18 mouse cellular contexts compared by ENCODE assay signal in the genomic region with DNA sequence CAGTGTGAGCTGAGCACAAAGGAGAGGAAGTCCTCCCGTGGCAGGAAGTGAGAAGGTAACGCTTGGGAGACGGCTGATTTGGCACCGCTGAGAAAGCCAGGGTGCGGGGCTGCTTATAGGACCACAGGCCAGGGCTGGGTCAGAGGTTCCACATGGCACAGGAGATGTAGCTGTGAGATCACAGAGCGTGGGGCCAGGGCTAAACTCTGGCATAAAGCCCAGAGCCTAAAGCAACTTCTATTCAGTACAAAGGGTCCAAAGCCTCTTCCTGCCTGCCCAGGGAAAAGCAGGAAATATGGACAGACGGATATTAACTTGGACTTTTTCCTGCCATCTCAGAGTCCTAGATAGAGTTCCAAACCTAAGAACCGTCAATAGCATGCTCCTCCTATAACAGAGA.
DNase-seq lines count a peak whose midpoint lies in the region; ATAC-seq and TF ChIP-seq lines count a peak whose summit lies in the region.
"Had no signal": no experiment of that assay in that cellular context is flagged by ENCODE, and none has a peak within 500 bp of the region (broad histone marks: within the 10 kb centered on the region; RNA-seq: fewer than 3 reads in every experiment).

No protein-coding gene starts in this region.

- WGBS in cerebellum, adult 2 months, result 30% methylated on average over 8 of the region's 8 CpGs
- WGBS in heart, postnatal 0 days, result 22% methylated on average over 8 of the region's 8 CpGs
- 74% methylated on average over 8 of the region's 8 CpGs for WGBS in neural tube, embryonic 15.5 days
- 50% methylated on average over 8 of the region's 8 CpGs for whole genome bisulfite sequencing in stomach, postnatal 0 days

- H3K27ac ChIP-seq in cerebellum, adult 2 months (ENCODE audit: insufficient read depth, low read length), result peak overlapping the region; percentile 38; the same call in 1 of the 2 replicates
- peak overlapping the region; percentile 61 for H3K27ac ChIP-seq in heart, postnatal 0 days (ENCODE audit: low read depth)
- 0 out of 2 replicates have a peak overlapping the region, but pooled peaks have one; percentile 4 for H3K27ac ChIP-seq in neural tube, embryonic 15.5 days (replicated peaks)
- H3K27ac ChIP-seq in stomach, postnatal 0 days (replicated peaks), result peak overlapping the region; percentile 80
- H3K27ac ChIP-seq: liver, embryonic 12.5 days; neural tube, embryonic 12.5 days had no signal

- TF ChIP-seq EP300 in heart, postnatal 0 days (IDR thresholded peaks at IDR 0.05; ENCODE audit: low read depth), result no peak
- no peak for TF ChIP-seq EP300 in stomach, postnatal 0 days (optimal IDR thresholded peaks at IDR 0.05)

- H3K4me3 ChIP-seq in cerebellum, adult 2 months (replicated peaks; ENCODE audit: insufficient read depth, low read depth, low read length), result no peak overlapping the region
- H3K4me3 ChIP-seq in heart, postnatal 0 days (ENCODE audit: low read depth, low read length), result no peak overlapping the region
- H3K4me3 ChIP-seq in neural tube, embryonic 15.5 days (replicated peaks), result no peak overlapping the region
- no peak overlapping the region for H3K4me3 ChIP-seq in stomach, postnatal 0 days (ENCODE audit: low read depth, low read length)
- H3K4me3 ChIP-seq: liver, embryonic 12.5 days; neural tube, embryonic 12.5 days had no signal

- no peak for DNase-seq in cerebellum, adult 2 months
- DNase-seq in cerebellum, adult 9-11 months, result no peak
- no peak for DNase-seq in heart, postnatal 0 days (ENCODE audit: low spot score)
- no peak for DNase-seq in heart, adult 8-10 months (ENCODE audit: low spot score)
- no peak for DNase-seq in neural tube, embryonic 10.5 days (ENCODE audit: extremely low spot score, low spot score)
- DNase-seq in stomach, postnatal 0 days (ENCODE audit: low spot score), result no peak
- DNase-seq in right cerebral cortex, adult 2 months (ENCODE audit: low spot score in 2 of 2), result no peak
- DNase-seq: adrenal gland, postnatal 14 days; cerebellum, adult 9-10 months; kidney, adult 11 months; kidney, postnatal 4 days; layer of hippocampus, postnatal 36 days; thymus, postnatal 36 days had no signal

- H3K36me3 ChIP-seq in heart, postnatal 0 days (replicated peaks; ENCODE audit: control insufficient read depth, insufficient read depth, low read length), result no peaks in the 10 kb centered on the region
- H3K36me3 ChIP-seq in neural tube, embryonic 15.5 days, result no peaks in the 10 kb centered on the region
- no peaks in the 10 kb centered on the region for H3K36me3 ChIP-seq in stomach, postnatal 0 days (ENCODE audit: control insufficient read depth, insufficient read depth, low read length)
- H3K36me3 ChIP-seq: liver, embryonic 12.5 days; neural tube, embryonic 12.5 days had no signal

- H3K27me3 ChIP-seq in cerebellum, adult 2 months (ENCODE audit: control insufficient read depth, insufficient read depth, low read length), result no peaks in the 10 kb centered on the region
- no peaks in the 10 kb centered on the region for H3K27me3 ChIP-seq in heart, postnatal 0 days (ENCODE audit: control insufficient read depth, insufficient read depth, low read length)
- no peaks in the 10 kb centered on the region for H3K27me3 ChIP-seq in neural tube, embryonic 15.5 days (replicated peaks)
- no peaks in the 10 kb centered on the region for H3K27me3 ChIP-seq in stomach, postnatal 0 days (ENCODE audit: control insufficient read depth, insufficient read depth, low read length)
- H3K27me3 ChIP-seq: neural tube, embryonic 12.5 days had no signal

- ATAC-seq in heart, postnatal 0 days (ENCODE audit: insufficient read depth, low read depth), result no peak
- ATAC-seq in neural tube, embryonic 15.5 days (ENCODE audit: low FRiP score), result no peak
- no peak for ATAC-seq in stomach, postnatal 0 days (ENCODE audit: low FRiP score, low TSS enrichment)
- ATAC-seq: forebrain, embryonic 16.5 days; liver, embryonic 12.5 days; midbrain, embryonic 16.5 days had no signal

- H3K9me3 ChIP-seq in heart, postnatal 0 days (replicated peaks; ENCODE audit: control insufficient read depth, low read length), result no peaks in the 10 kb centered on the region
- no peaks in the 10 kb centered on the region for H3K9me3 ChIP-seq in neural tube, embryonic 15.5 days (replicated peaks)
- no peaks in the 10 kb centered on the region for H3K9me3 ChIP-seq in stomach, postnatal 0 days (ENCODE audit: control insufficient read depth, low read length)
- H3K9me3 ChIP-seq: liver, embryonic 12.5 days; neural tube, embryonic 12.5 days had no signal

- peaks cover 53% of the 10 kb centered on the region for H3K4me1 ChIP-seq in cerebellum, adult 2 months (ENCODE audit: control insufficient read depth, insufficient read depth, low read length)
- H3K4me1 ChIP-seq in heart, postnatal 0 days (ENCODE audit: control insufficient read depth, insufficient read depth), result peaks cover 51% of the 10 kb centered on the region
- peaks cover 23% of the 10 kb centered on the region for H3K4me1 ChIP-seq in neural tube, embryonic 15.5 days
- 0 out of 2 replicates have a peak, but pooled peaks cover 4% of the 10 kb centered on the region for H3K4me1 ChIP-seq in stomach, postnatal 0 days (replicated peaks; ENCODE audit: control insufficient read depth, insufficient read depth)
- H3K4me1 ChIP-seq: liver, embryonic 12.5 days; neural tube, embryonic 12.5 days had no signal

- no peak for TF ChIP-seq CTCF in cerebellum, adult 2 months (IDR thresholded peaks at IDR 0.05; ENCODE audit: borderline replicate concordance, insufficient read depth, low read depth, low read length)
- no peak for TF ChIP-seq CTCF in heart, postnatal 0 days (IDR thresholded peaks at IDR 0.05; ENCODE audit: low read depth)
- no peak for TF ChIP-seq CTCF in stomach, postnatal 0 days (IDR thresholded peaks at IDR 0.05; ENCODE audit: low read depth)

- no peak overlapping the region for H3K9ac ChIP-seq in heart, postnatal 0 days (replicated peaks; ENCODE audit: low read depth, low read length)
- H3K9ac ChIP-seq in neural tube, embryonic 15.5 days (replicated peaks), result no peak overlapping the region
- H3K9ac ChIP-seq in stomach, postnatal 0 days (ENCODE audit: low read length), result no peak overlapping the region
- H3K9ac ChIP-seq: liver, embryonic 12.5 days; neural tube, embryonic 12.5 days had no signal

- no peak overlapping the region for H3K4me2 ChIP-seq in heart, postnatal 0 days (ENCODE audit: low read depth, low read length)
- no peak overlapping the region for H3K4me2 ChIP-seq in neural tube, embryonic 15.5 days
- H3K4me2 ChIP-seq in stomach, postnatal 0 days (replicated peaks; ENCODE audit: low read depth), result no peak overlapping the region
- H3K4me2 ChIP-seq: liver, embryonic 12.5 days; neural tube, embryonic 12.5 days had no signal

- no peak for TF ChIP-seq POLR2A in cerebellum, adult 2 months (IDR thresholded peaks at IDR 0.05; ENCODE audit: borderline replicate concordance, insufficient read depth, low read length)

Comparison
In these comparisons a context has a peak if more than half of its experiments do, and no peak if none do; other contexts are left out.
1. H3K27ac ChIP-seq: peak in every context shown above with its lines; median percentile 80 in stomach, postnatal 0 days; 61 in heart, postnatal 0 days; 38 in cerebellum, adult 2 months; 4 in neural tube, embryonic 15.5 days.